Mouse (Mus musculus): ENCODE results near the gene Xpc.

DNA sequence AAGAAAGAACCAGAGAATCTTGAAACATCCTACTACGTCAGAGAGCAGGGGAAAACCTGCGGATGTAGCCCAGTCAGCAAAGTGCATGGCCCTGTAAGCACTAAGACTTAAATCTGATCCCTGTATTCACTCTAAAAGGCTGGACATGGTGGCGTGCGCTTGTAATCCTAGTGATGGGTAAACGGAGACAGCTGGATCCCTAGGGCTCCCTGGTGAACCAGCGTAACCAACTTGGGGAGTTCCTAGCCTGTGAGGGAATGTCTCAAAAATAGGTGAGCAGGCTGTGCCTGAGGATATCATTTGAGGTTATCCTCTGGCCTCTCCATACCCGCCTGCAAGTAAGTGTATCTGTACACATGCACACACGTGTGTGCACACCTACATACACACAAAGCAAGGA lies 15.0 kb upstream of the Xpc start:
- TF ChIP-seq CTCF (IDR thresholded peaks at IDR 0.05; ENCODE audit: low read depth) (no peak), EP300 (IDR thresholded peaks at IDR 0.05; ENCODE audit: low read depth) (no peak)

Measured in liver, embryonic 14.5 days (tissue).